Mouse (Mus musculus): ENCODE results near the gene Arhgef38.

Gene Arhgef38

GRCm38 (mm10) chr3:133092936-133093335 lies 141.8 kb downstream of the Arhgef38 start:
- in situ Hi-C loops (cut with MboI, MseI) = loop anchor here (5.0 to 25.0 kb wide), 3 partner anchors 419 to 1956 kb away; no protein-coding TSS in a partner anchor

GRCm38 (mm10) chr3:133092274-133092853 lies 142.4 kb downstream of the Arhgef38 start:
- in situ Hi-C loops (cut with MboI, MseI) = loop anchor here (5.0 to 25.0 kb wide), 3 partner anchors 420 to 1955 kb away; no protein-coding TSS in a partner anchor

GRCm38 (mm10) chr3:133091664-133092273 lies 143.0 kb downstream of the Arhgef38 start, which contains the start of the genes Ints12 and Gstcd:
Ints12 (plus strand) TSS chr3:133091840.
Gstcd (minus strand) TSS chr3:133092033.
- in situ Hi-C loops (cut with MboI, MseI) = loop anchor here (5.0 to 25.0 kb wide), 3 partner anchors 421 to 1954 kb away; no protein-coding TSS in a partner anchor

- in situ Hi-C loops (cut with MboI, MseI) = loop anchor here (5.0 to 25.0 kb wide), 3 partner anchors 421 to 1954 kb away; no protein-coding TSS in a partner anchor
Observed at GRCm38 (mm10) chr3:133091121-133091663, 143.6 kb downstream of the Arhgef38 start.

- in situ Hi-C loops (cut with MboI, MseI) = loop anchor here (5.0 to 25.0 kb wide), 3 partner anchors 422 to 1953 kb away; no protein-coding TSS in a partner anchor
Observed at GRCm38 (mm10) chr3:133090247-133091120, 144.3 kb downstream of the Arhgef38 start.

- in situ Hi-C loops (cut with MboI, MseI) = loop anchor here (25.0 kb wide), 2 partner anchors 426 to 1949 kb away; no protein-coding TSS in a partner anchor
Observed at GRCm38 (mm10) chr3:133085858-133086257, 148.9 kb downstream of the Arhgef38 start.

GRCm38 (mm10) chr3:133082736-133083135 lies 152.0 kb downstream of the Arhgef38 start:
- in situ Hi-C loops (cut with MboI, MseI) = loop anchor here (25.0 kb wide), 2 partner anchors 430 to 1945 kb away; no protein-coding TSS in a partner anchor

- in situ Hi-C loops (cut with MboI, MseI) = loop anchor here (25.0 kb wide), 2 partner anchors 437 to 1938 kb away; no protein-coding TSS in a partner anchor
Observed at GRCm38 (mm10) chr3:133075560-133075959, 159.2 kb downstream of the Arhgef38 start.

All from T-helper 17 cell (primary cell).